Mouse (Mus musculus) embryonic facial prominence, embryonic 10.5 days (tissue): Measurements from ENCODE around the gene Map4k2. TPM values are rescaled to one million over a fixed set of nuclear protein-coding genes. Genes with fewer than 3 reads are reported as not detected.
A peak's percentile ranks its signal among the peaks of the same experiment; 100 is the strongest.

Source experiments
- DNase-seq: peaks from one replicate; pipeline ENCODE4 v3.0.0-alpha.2; 2017; ENCODE audit warnings: low spot score
- H3K27ac ChIP-seq: fragments of 300-500 bp; sonication (generic); replicated peaks from 2 replicates; pipeline ENCODE4 v1.5.1; 2016; ENCODE audit warnings: mild to moderate bottlenecking
- H3K27me3 ChIP-seq: fragments of 300-500 bp; sonication (generic); replicated peaks from 2 replicates; pipeline ENCODE4 v1.6.1; 2016; ENCODE audit warnings: low read depth, mild to moderate bottlenecking; ENCODE audit not compliant: poor library complexity, severe bottlenecking
- H3K36me3 ChIP-seq: fragments of 300-500 bp; sonication (generic); replicated peaks from 2 replicates; pipeline ENCODE4 v1.6.1; 2016; ENCODE audit warnings: mild to moderate bottlenecking, moderate library complexity
- H3K4me1 ChIP-seq: fragments of 300-500 bp; sonication (generic); 2 replicates; pipeline ENCODE4 v1.6.1; 2016
- H3K4me3 ChIP-seq: fragments of 300-500 bp; sonication (generic); 2 replicates; pipeline ENCODE4 v1.5.1; 2016; ENCODE audit warnings: mild to moderate bottlenecking, moderate library complexity
- H3K9me3 ChIP-seq: fragments of 300-500 bp; sonication (generic); 2 replicates; pipeline ENCODE4 v1.6.1; 2016; ENCODE audit warnings: mild to moderate bottlenecking
- WGBS: fragments of 180-500 bp; shearing (Covaris S2); methylation state at CpG from one replicate; pipeline ENCODE4 v1.1.7; 2016; 5-methylcytosine and 5-hydroxymethylcytosine counted together
- polyA plus RNA-seq: library from polyadenylated mRNA; unstranded; fragments of >200 nt; fragmentation: Nextera tagmentation; extraction: Ambion mirVana; gene quantifications from 2 replicates; pipeline ENCODE4 v1.2.1, GENCODE M21; 2016

The Map4k2 gene
- 11.0 and 14.0 TPM in 2 replicates for polyA plus RNA-seq

DNA sequence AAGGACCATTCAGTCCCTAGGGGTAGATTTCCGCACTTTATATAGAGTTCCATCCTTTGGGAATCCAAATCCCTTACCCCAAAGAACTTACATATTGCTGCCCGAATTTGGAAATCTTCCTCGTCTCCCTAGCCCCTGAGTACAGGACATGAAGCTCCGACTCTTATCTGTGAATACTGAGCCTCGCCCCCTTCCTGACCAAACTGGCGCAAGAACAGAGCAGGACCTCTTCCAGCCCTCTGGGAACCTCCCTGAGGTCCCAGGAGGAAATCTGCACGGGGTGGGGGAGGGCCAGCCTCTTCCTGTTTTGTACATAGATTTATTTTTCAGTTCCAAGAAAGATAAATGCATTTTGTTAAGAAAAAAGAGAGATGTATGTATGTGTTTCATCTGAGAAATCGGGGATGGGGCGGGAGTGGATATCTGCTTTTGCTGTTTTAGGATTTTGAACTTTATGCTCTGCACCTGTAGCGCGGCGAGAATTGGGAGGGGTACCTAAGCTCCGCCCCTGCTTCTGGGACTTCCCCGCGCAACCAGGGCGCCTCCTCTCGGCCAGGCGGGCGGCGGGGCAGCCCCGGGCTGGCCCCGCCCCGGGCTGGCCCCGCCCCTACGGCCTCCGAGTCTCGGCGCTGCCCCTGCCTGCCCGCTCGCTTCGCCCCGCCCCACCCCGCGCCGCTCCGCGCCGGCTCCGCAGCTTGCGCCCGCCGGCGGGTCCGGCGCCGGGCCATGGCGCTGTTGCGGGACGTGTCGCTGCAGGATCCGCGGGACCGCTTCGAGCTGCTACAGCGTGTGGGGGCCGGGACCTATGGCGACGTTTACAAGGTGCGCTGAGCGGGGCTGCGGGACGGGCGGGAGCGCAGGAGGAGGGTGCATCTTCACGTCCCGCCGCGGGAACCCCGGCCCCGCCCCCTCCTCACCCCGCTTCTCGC lies at the start of gene Map4k2:
Gene Map4k2 (plus strand): TSS at position 612 of the 929 bp plus-strand sequence.
- H3K9me3 ChIP-seq, result no peaks in the 10 kb centered on the region
- 7% methylated on average over 72 of the region's 72 CpGs for WGBS
- peak within 1 kb of the TSS; percentile 83 for H3K27ac ChIP-seq
- peak within 1 kb of the TSS; percentile 79 for H3K4me3 ChIP-seq
- peaks cover 76% of the 10 kb centered on the region for H3K36me3 ChIP-seq
- no peaks in the 10 kb centered on the region for H3K27me3 ChIP-seq
- H3K4me1 ChIP-seq, result peaks cover 58% of the 10 kb centered on the region
- DNase-seq, result peak; percentile 87

- 92% methylated on average over 5 of the region's 5 CpGs for WGBS
These were observed 48.7 kb upstream of the Map4k2 start for GRCm38 (mm10) chr19:6292262-6292661.

GRCm38 (mm10) chr19:6294301-6294700 lies 46.6 kb upstream of the Map4k2 start:
- Histone ChIP-seq H3K27ac (no peak overlapping the region), H3K27me3 (no peaks in the 10 kb centered on the region), H3K36me3 (peaks cover 96% of the 10 kb centered on the region), H3K9me3 (no peaks in the 10 kb centered on the region), H3K4me1 (peaks cover 7% of the 10 kb centered on the region; the same call in 1 of the 2 replicates), H3K4me3 (no peak overlapping the region)
- WGBS, result 93% methylated on average over 17 of the region's 17 CpGs
- no peak for DNase-seq

More at GRCm38 (mm10) chr19:6292262-6292661, 48.7 kb upstream of the Map4k2 start:
- Histone ChIP-seq H3K36me3 (peaks cover 94% of the 10 kb centered on the region), H3K27me3 (no peaks in the 10 kb centered on the region), H3K27ac (no peak overlapping the region), H3K9me3 (no peaks in the 10 kb centered on the region), H3K4me3 (no peak overlapping the region), H3K4me1 (peaks cover 17% of the 10 kb centered on the region)
- DNase-seq, result no peak

GRCm38 (mm10) chr19:6296551-6297210 lies 44.3 kb upstream of the Map4k2 start:
- WGBS, result 84% methylated on average over 5 of the region's 5 CpGs
- no peak for DNase-seq
- no peak overlapping the region for H3K4me3 ChIP-seq
- no peaks in the 10 kb centered on the region for H3K27me3 ChIP-seq
- peaks cover 96% of the 10 kb centered on the region for H3K36me3 ChIP-seq
- no peaks in the 10 kb centered on the region for H3K9me3 ChIP-seq
- no peak overlapping the region for H3K27ac ChIP-seq
- peaks cover 3% of the 10 kb centered on the region; the same call in 1 of the 2 replicates for H3K4me1 ChIP-seq

DNA sequence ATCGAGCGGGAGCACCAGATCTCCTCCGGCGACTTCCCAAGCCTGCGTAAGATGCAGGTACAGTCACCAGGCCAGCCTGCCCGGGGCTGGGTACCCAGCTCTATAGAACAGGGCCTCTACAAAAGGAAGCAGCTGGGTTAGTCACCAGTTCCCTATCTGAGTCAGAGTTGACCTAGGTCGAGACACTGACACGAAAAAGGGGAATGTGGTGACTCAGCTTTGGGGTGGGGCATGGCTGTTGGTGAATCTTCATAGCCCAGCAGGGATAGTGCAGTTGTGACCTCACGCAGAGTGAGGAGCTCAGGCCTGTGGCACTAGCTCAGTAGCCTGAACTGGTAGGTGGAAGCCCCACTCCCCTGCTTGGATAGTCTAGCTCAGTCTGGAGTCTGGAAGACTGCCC lies 43.3 kb upstream of the Map4k2 start:
- no peak overlapping the region for H3K4me3 ChIP-seq
- WGBS, result 92% methylated on average over 9 of the region's 9 CpGs
- no peak for DNase-seq
- peaks cover 88% of the 10 kb centered on the region for H3K36me3 ChIP-seq
- no peaks in the 10 kb centered on the region for H3K9me3 ChIP-seq
- H3K27ac ChIP-seq, result no peak overlapping the region
- no peaks in the 10 kb centered on the region for H3K27me3 ChIP-seq
- H3K4me1 ChIP-seq, result peaks cover 3% of the 10 kb centered on the region; the same call in 1 of the 2 replicates

GRCm38 (mm10) chr19:6299003-6299402 lies 41.9 kb upstream of the Map4k2 start:
- Histone ChIP-seq H3K9me3 (no peaks in the 10 kb centered on the region), H3K4me1 (peaks cover 5% of the 10 kb centered on the region; the same call in 1 of the 2 replicates), H3K4me3 (no peak overlapping the region), H3K27me3 (no peaks in the 10 kb centered on the region), H3K36me3 (peaks cover 76% of the 10 kb centered on the region), H3K27ac (no peak overlapping the region)
- WGBS, result 78% methylated on average over 4 of the region's 4 CpGs
- no peak for DNase-seq

DNA sequence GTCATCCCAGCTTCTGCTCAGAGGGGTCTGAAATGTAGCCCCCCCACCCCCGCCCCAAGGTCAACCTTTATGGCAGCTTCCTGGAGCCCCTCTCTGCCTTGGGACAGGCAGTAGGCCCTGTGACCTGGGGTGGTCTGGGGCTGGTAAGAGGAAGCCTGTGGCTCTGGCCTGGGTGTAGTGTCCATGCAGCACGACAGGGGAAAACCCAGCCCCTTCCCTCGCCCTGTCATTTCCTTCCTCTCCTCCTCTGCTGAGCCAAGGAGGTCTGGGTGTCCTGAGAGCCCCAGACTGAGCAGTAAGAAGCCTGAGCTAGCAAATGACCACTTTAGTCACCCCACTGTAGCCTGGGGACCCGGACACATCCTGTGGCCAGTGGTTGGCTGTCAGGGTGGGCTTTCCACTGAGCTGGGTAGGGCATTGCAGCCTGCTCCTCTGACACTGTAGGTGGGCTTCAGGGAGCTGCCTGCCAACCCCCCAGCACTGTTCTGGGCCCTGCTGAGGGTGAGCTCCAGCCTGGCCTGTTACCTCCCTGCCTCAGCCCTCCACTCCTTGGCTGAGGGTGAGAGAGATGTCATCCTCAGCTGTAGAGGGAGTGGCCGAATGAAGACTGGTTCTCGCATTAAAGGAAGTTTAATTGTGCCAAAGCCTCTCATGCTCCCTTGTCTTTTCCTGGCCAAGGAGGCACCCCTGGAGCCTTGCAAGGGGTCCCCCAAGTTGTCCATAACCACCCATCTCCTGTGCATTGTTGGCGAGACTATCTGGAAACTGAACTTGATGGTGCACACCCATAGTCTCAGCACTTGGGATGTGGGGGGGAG lies 41.3 kb upstream of the Map4k2 start:
- peaks cover 5% of the 10 kb centered on the region; the same call in 1 of the 2 replicates for H3K4me1 ChIP-seq
- H3K27ac ChIP-seq, result peak overlapping the region; percentile 40; the same call in 1 of the 2 replicates
- H3K36me3 ChIP-seq, result peaks cover 70% of the 10 kb centered on the region
- H3K4me3 ChIP-seq, result no peak overlapping the region
- WGBS, result 84% methylated on average over 7 of the region's 7 CpGs
- DNase-seq, result no peak
- H3K27me3 ChIP-seq, result no peaks in the 10 kb centered on the region
- no peaks in the 10 kb centered on the region for H3K9me3 ChIP-seq

DNA sequence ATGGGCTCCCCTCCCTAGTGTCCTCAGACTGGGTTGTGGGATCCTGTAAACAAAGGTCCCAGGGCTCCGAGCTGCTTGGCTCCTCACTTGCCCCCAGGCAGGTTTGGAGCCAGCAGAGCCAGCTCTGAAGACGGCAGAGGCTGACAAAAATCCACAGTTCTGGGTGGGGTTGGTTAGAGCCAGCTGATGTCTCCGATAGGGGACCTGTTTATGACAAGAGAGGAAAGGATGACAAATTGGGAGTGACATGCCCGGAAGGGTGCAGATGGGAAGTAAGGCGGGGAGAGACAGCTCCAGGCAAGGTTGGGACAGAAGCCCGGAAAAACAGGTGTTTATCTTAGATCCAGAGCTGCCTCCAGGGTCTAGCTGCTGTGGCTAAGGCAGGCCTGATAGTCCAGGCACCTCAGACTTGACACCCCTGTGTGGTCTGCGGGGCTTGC lies 40.5 kb upstream of the Map4k2 start:
- H3K27ac ChIP-seq, result 0 out of 2 replicates have a peak overlapping the region, but pooled peaks have one; percentile 40
- H3K9me3 ChIP-seq, result no peaks in the 10 kb centered on the region
- H3K36me3 ChIP-seq, result peaks cover 62% of the 10 kb centered on the region
- no peaks in the 10 kb centered on the region for H3K27me3 ChIP-seq
- DNase-seq, result no peak
- peaks cover 5% of the 10 kb centered on the region; the same call in 1 of the 2 replicates for H3K4me1 ChIP-seq
- 68% methylated on average over 7 of the region's 7 CpGs for WGBS
- no peak overlapping the region for H3K4me3 ChIP-seq

- H3K9me3 ChIP-seq, result no peaks in the 10 kb centered on the region
- no peaks in the 10 kb centered on the region for H3K27me3 ChIP-seq
- peaks cover 19% of the 10 kb centered on the region for H3K4me1 ChIP-seq
- peaks cover 45% of the 10 kb centered on the region for H3K36me3 ChIP-seq
- no peak overlapping the region for H3K27ac ChIP-seq
- WGBS, result 93% methylated on average over 5 of the region's 5 CpGs
- no peak overlapping the region for H3K4me3 ChIP-seq
- no peak for DNase-seq
These were observed 38.8 kb upstream of the Map4k2 start for GRCm38 (mm10) chr19:6302114-6302513.

DNA sequence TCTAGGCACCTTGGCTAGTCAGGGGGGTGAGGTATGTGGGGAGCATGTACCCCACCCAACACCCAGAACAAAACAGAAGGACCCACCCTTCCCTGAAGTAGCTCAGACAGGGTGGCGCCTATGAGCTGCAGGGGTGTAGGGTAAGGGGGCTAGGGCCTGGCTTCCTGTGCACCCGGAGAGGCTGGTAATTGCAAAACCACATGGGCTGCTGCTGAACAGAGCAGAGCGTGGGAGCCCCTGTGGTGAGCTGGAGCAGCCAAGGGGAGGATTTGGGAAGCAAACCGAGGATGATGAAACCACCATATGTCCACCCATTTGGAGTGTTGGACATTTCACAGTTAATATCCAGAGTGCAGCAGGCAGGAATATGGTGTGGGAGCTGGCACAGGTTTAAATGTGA lies 38.4 kb upstream of the Map4k2 start:
- no peak for DNase-seq
- WGBS, result 49% methylated on average over 4 of the region's 4 CpGs
- H3K27ac ChIP-seq, result no peak overlapping the region

DNA sequence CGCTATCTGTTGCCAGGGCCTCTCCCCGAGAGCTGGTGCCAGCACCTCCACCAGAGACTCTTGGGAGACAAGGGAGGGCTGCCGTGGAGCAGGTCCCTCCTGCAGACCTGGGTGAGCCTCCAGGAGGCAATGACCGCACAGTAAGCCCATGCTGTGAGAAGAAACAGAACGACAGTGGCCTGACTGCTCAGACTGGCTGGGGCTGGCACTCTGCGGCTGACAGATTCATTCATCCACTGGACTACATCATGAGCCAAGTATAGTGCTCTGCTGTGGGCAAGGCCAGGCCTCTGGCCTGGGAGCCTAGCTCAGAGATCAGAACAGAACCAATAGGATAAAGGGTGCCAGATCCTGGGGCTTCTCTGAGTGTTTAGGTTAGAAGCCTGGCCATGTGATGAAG lies 37.1 kb upstream of the Map4k2 start:
- 80% methylated on average over 6 of the region's 6 CpGs for WGBS
- Histone ChIP-seq H3K27me3 (no peaks in the 10 kb centered on the region), H3K9me3 (no peaks in the 10 kb centered on the region), H3K4me3 (no peak overlapping the region), H3K27ac (peak overlapping the region; percentile 19; the same call in 1 of the 2 replicates), H3K36me3 (peaks cover 28% of the 10 kb centered on the region), H3K4me1 (peaks cover 36% of the 10 kb centered on the region)
- DNase-seq, result no peak

More for the DNA sequence above, 38.4 kb upstream of the Map4k2 start:
- Histone ChIP-seq H3K4me3 (no peak overlapping the region), H3K27me3 (no peaks in the 10 kb centered on the region), H3K36me3 (peaks cover 41% of the 10 kb centered on the region), H3K9me3 (no peaks in the 10 kb centered on the region), H3K4me1 (peaks cover 23% of the 10 kb centered on the region)
